In the genomic region with DNA sequence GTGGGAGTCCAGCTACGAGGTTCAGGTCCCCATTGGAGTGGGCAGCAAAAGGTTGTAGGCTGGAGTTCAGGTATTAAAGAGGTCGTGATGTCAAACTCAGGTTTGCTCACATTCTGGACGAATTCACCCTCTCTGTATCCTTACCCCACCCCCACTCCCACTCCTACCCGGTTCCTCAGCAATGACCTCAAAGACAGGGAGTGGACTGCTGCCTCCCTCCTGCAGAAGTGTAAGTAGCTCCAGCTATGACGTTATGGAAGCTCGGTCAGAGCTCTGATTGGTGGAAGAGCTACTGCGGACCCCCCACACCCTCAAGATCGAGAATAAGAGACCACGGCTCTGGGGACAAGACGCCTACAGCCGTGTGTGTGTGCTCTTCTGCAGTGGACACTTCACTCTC, we compare ENCODE assay signal across 9 mouse cellular contexts. TPM values are rescaled to one million over a fixed set of nuclear protein-coding genes. Genes with fewer than 3 reads are reported as not detected.
DNase-seq lines count a peak whose midpoint lies in the region; ATAC-seq lines count a peak whose summit lies in the region.
"Had no signal": no experiment of that assay in that cellular context is flagged by ENCODE, and none has a peak within 500 bp of the region (broad histone marks: within the 10 kb centered on the region; RNA-seq: fewer than 3 reads in every experiment).

Gene Calcb (plus strand): TSS at position 344 of the 400 bp plus-strand sequence.

- peak within 1 kb of the TSS; percentile 25 for H3K4me3 ChIP-seq in kidney, embryonic 16.5 days (ENCODE audit: low read length)
- H3K4me3 ChIP-seq in forebrain, embryonic 10.5 days: peak within 1 kb of the TSS; percentile 36
- peak within 1 kb of the TSS; percentile 1 for H3K4me3 ChIP-seq in intestine, embryonic 14.5 days (ENCODE audit: low read depth, low read length)
- no peak within 1 kb of the TSS for H3K4me3 ChIP-seq in neural tube, embryonic 12.5 days

- peaks cover 9% of the 10 kb centered on the region; the same call in 1 of the 2 replicates for H3K4me1 ChIP-seq in kidney, embryonic 16.5 days (ENCODE audit: insufficient read depth, low read length)
- peaks cover 24% of the 10 kb centered on the region for H3K4me1 ChIP-seq in forebrain, embryonic 10.5 days
- H3K4me1 ChIP-seq in intestine, embryonic 14.5 days (replicated peaks; ENCODE audit: control insufficient read depth, insufficient read depth, low read length): peaks cover 4% of the 10 kb centered on the region; the same call in 1 of the 2 replicates
- no peaks in the 10 kb centered on the region; the same call in 1 of the 2 replicates for H3K4me1 ChIP-seq in neural tube, embryonic 12.5 days

- H3K36me3 ChIP-seq in kidney, embryonic 16.5 days (ENCODE audit: insufficient read depth, low read length): no peaks in the 10 kb centered on the region
- no peaks in the 10 kb centered on the region for H3K36me3 ChIP-seq in forebrain, embryonic 10.5 days (replicated peaks)
- no peaks in the 10 kb centered on the region for H3K36me3 ChIP-seq in intestine, embryonic 14.5 days (ENCODE audit: control insufficient read depth, insufficient read depth, low read length)
- no peaks in the 10 kb centered on the region for H3K36me3 ChIP-seq in neural tube, embryonic 12.5 days

- H3K27ac ChIP-seq in kidney, embryonic 16.5 days (ENCODE audit: low read length): no peak within 1 kb of the TSS
- H3K27ac ChIP-seq in forebrain, embryonic 10.5 days: no peak within 1 kb of the TSS
- H3K27ac ChIP-seq in intestine, embryonic 14.5 days (ENCODE audit: low read depth): no peak within 1 kb of the TSS
- no peak within 1 kb of the TSS for H3K27ac ChIP-seq in neural tube, embryonic 12.5 days

- H3K9me3 ChIP-seq in kidney, embryonic 16.5 days (ENCODE audit: low read length): no peaks in the 10 kb centered on the region
- no peaks in the 10 kb centered on the region for H3K9me3 ChIP-seq in forebrain, embryonic 10.5 days
- H3K9me3 ChIP-seq in intestine, embryonic 14.5 days (ENCODE audit: control insufficient read depth, low read length): no peaks in the 10 kb centered on the region
- H3K9me3 ChIP-seq in neural tube, embryonic 12.5 days: no peaks in the 10 kb centered on the region

- no peak for DNase-seq in kidney, adult 8-10 months
- no peak for DNase-seq in forebrain, embryonic 10.5 days (ENCODE audit: extremely low spot score, low spot score)
- DNase-seq in intestine, embryonic 14.5 days (ENCODE audit: low spot score): no peak
- no peak for DNase-seq in layer of hippocampus, postnatal 25 days (ENCODE audit: extremely low spot score in 1 of 2, low spot score in 1 of 2)
- DNase-seq in spleen, postnatal 10 days (ENCODE audit: low spot score in 2 of 2): no peak
- DNase-seq in gastrocnemius, postnatal 25 days: no peak

- 6% methylated on average over 11 of the region's 11 CpGs for WGBS in kidney, embryonic 16.5 days
- 4% methylated on average over 11 of the region's 11 CpGs for WGBS in forebrain, embryonic 10.5 days
- WGBS in intestine, embryonic 14.5 days: 6% methylated on average over 11 of the region's 11 CpGs
- WGBS in neural tube, embryonic 12.5 days: 4% methylated on average over 11 of the region's 11 CpGs

- ATAC-seq in kidney, embryonic 16.5 days (ENCODE audit: low FRiP score, low TSS enrichment): 0 out of 2 replicates have a peak, but pooled peaks have one; percentile 39
- no peak for ATAC-seq in intestine, embryonic 14.5 days (replicated peaks; ENCODE audit: low FRiP score, low TSS enrichment, low read depth)
- ATAC-seq in neural tube, embryonic 12.5 days (ENCODE audit: low FRiP score, low read depth): no peak

- no peak within 1 kb of the TSS for H3K9ac ChIP-seq in kidney, embryonic 16.5 days (replicated peaks; ENCODE audit: low read length)
- H3K9ac ChIP-seq in intestine, embryonic 14.5 days (ENCODE audit: low read length): no peak within 1 kb of the TSS
- H3K9ac ChIP-seq in neural tube, embryonic 12.5 days: no peak within 1 kb of the TSS

- H3K4me2 ChIP-seq in kidney, embryonic 16.5 days (replicated peaks; ENCODE audit: low read depth, low read length): peak within 1 kb of the TSS; percentile 38
- H3K4me2 ChIP-seq in intestine, embryonic 14.5 days (ENCODE audit: low read length): peak within 1 kb of the TSS; percentile 36
- H3K4me2 ChIP-seq in neural tube, embryonic 12.5 days (replicated peaks): peak within 1 kb of the TSS; percentile 44

- H3K27me3 ChIP-seq in kidney, embryonic 16.5 days (ENCODE audit: insufficient read depth, low read length): peaks cover 40% of the 10 kb centered on the region
- H3K27me3 ChIP-seq in forebrain, embryonic 10.5 days (ENCODE audit: poor library complexity, severe bottlenecking): peaks cover 50% of the 10 kb centered on the region
- peaks cover 39% of the 10 kb centered on the region for H3K27me3 ChIP-seq in intestine, embryonic 14.5 days (replicated peaks; ENCODE audit: control insufficient read depth, insufficient read depth, low read length)
- peaks cover 41% of the 10 kb centered on the region for H3K27me3 ChIP-seq in neural tube, embryonic 12.5 days (replicated peaks)

RNA-seq across cellular contexts. Expression of gene Calcb, which starts in this region (rescaled TPM):
- polyA plus RNA-seq in kidney, embryonic 16.5 days (2015; fragmentation: Nextera tagmentation; extraction: Ambion mirVana): 0.16 and 0.44 TPM in 2 replicates
- polyA plus RNA-seq in forebrain, embryonic 10.5 days (2016; fragmentation: Nextera tagmentation; extraction: Ambion mirVana): 0.27 TPM in 1 of 2 replicates, not detected in the other
- polyA plus RNA-seq in intestine, embryonic 14.5 days (2014; fragmentation: Nextera tagmentation; extraction: Ambion mirVana): 1.3 and 2.0 TPM in 2 replicates
- 1.8 and 1.9 TPM in 2 replicates for polyA plus RNA-seq in neural tube, embryonic 12.5 days (2016; fragmentation: Nextera tagmentation; extraction: Ambion mirVana)
- under 1 TPM; 0.47 to 0.52 TPM for total RNA-seq in layer of hippocampus, postnatal 25 days (2021)
- total RNA-seq in gastrocnemius, postnatal 25 days (2021): not detected
- total RNA-seq: MEL had no signal

Comparison
In these comparisons a context has a peak if more than half of its experiments do, and no peak if none do; other contexts are left out.
1. Peak in ATAC-seq, H3K4me3 ChIP-seq and H3K4me2 ChIP-seq in kidney, embryonic 16.5 days; RNA of the gene not detected or under 1 TPM.